Mouse (Mus musculus): ENCODE measurements at regions not wholly inside any gene's neighbourhood (a gene's known extent, or its start where the extent isn't known, plus 50 kb on each side); places are given as distances from the start of the nearest gene placed in this dataset.

DNA sequence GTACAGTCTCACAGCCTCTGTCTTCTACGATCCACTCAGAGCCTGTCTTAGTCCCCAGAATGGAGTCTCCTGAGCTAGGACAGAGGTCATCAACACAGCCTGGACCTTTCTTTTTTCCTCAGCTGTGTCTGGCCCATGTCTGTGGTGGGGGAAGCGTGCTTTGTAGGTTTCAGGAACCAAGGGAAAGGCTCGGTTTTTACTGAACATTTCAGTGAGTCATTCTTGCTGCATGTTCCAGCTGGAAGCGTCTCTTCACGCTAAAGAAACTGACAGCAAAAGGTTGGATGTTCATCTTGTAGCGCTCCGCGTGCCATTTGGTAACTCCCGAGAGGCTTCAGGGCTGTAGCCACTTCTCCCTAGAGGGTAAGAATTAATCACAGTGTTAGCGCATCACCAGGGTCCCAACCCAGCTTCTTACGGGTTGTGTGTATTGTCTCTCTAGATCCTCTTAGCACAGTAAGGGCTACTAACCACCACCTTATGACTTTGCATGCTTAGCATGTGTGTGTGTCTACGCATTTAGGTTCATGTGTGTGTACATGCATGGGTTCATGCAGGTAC is 280.2 kb downstream of the Gm49356 start:
- Histone ChIP-seq H3K4me1 (ENCODE audit: control insufficient read depth, insufficient read depth, low read length) (peaks cover 4% of the 10 kb centered on the region), H3K4me3 (replicated peaks; ENCODE audit: extremely low read depth, low read depth, low read length) (no peak overlapping the region)
- WGBS, result 75% methylated on average over 12 of the region's 12 CpGs
- no peak for TF ChIP-seq POLR2A (IDR thresholded peaks at IDR 0.05; ENCODE audit: borderline replicate concordance, extremely low read depth, low read depth, low read length)
- no peak for TF ChIP-seq CTCF (IDR thresholded peaks at IDR 0.05; ENCODE audit: insufficient read depth, low read length)
- DNase-seq, result no peak

DNA sequence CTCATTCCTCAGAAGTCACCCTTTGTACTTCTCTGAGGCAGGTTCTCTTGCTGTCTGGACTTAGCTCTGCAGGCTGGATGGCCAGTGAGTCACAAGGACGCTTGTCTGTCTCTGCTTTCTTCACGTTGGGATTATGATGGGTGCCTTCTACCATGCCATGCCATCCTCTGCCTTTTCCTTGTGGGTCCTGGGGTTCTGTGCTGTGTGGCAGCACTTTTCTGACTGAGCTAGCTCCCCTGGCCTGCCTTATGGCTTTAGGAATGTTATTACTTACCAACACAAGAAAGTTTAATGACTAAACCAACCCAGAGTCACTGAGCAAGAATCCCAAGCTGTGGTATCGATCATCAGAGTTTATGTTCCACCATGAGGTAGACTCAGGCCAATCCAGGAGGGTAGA is 280.7 kb downstream of the Gm49356 start:
- DNase-seq, result no peak
- WGBS, result 88% methylated on average over 3 of the region's 3 CpGs
- Histone ChIP-seq H3K4me1 (ENCODE audit: control insufficient read depth, insufficient read depth, low read length) (peaks cover 6% of the 10 kb centered on the region), H3K4me3 (replicated peaks; ENCODE audit: extremely low read depth, low read depth, low read length) (no peak overlapping the region)
- TF ChIP-seq CTCF (IDR thresholded peaks at IDR 0.05; ENCODE audit: insufficient read depth, low read length), result no peak
- TF ChIP-seq POLR2A (IDR thresholded peaks at IDR 0.05; ENCODE audit: borderline replicate concordance, extremely low read depth, low read depth, low read length), result no peak

DNA sequence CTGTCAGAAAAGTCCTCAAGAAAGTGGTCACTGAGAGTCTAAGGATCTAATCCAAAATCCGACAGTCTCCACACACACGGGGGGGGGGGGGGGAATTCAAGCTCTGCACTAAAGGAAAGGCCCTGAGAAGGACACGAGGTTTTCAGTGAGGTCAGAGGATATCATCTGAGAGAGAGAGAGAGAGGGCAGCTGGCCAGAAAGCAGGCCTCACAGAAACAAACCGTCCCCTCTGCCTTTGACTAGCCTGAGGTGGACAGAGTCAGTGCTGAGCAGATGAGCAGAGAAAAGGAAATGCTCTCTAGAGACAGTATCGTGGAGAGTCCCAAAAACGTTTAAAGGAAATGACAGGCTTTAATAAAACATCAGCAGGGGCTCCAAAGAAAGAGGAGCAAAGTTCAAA is 282.0 kb downstream of the Gm49356 start:
- 17% methylated on average over 6 of the region's 6 CpGs for WGBS
- DNase-seq, result no peak
- Histone ChIP-seq H3K4me1 (ENCODE audit: control insufficient read depth, insufficient read depth, low read length) (peaks cover 6% of the 10 kb centered on the region), H3K4me3 (replicated peaks; ENCODE audit: extremely low read depth, low read depth, low read length) (no peak overlapping the region)
- TF ChIP-seq CTCF (IDR thresholded peaks at IDR 0.05; ENCODE audit: insufficient read depth, low read length) (no peak), POLR2A (IDR thresholded peaks at IDR 0.05; ENCODE audit: borderline replicate concordance, extremely low read depth, low read depth, low read length) (no peak)

DNA sequence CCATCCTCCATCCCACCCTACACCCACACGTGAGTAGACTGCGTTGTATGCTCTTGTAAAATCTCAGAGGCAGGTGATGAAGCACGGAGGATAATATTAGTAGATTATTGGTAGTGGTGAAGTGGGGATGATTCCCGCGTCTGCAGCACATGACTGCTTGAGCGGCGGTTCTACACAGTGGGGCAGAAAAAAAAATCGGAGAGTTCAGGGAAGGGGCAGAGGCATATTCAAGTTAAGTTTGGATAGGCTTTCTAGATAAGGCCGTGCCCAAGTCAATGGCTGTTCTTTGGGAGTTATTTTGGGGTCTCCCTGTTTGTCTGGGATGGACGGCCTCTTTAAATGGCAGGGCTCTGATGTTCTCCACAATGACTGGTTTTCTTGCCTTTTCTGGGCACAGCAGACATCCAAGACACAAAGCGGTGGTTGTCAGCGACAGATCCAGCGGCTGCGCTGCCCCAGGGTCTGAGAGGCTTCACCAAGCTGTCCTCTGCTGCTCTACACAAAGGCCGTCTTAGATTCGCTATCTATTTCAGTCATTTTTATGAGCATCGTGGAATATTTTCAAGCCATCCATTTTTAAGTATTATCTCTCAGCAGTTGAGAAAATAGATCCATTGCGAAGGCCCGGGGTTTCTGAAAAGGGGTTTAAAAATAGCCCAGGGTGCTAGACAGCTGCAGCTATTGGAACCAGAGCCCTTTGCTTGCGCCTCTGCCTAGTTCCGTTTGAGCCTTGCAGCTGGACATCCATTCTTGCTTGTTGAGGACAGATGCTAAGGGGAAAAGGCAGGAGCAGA is 284.6 kb downstream of the Gm49356 start:
- peaks cover 6% of the 10 kb centered on the region for H3K4me1 ChIP-seq (ENCODE audit: control insufficient read depth, insufficient read depth, low read length)
- DNase-seq, result no peak
- WGBS, result 75% methylated on average over 21 of the region's 21 CpGs
- TF ChIP-seq POLR2A (IDR thresholded peaks at IDR 0.05; ENCODE audit: borderline replicate concordance, extremely low read depth, low read depth, low read length) (no peak), CTCF (IDR thresholded peaks at IDR 0.05; ENCODE audit: insufficient read depth, low read length) (no peak)
- no peak overlapping the region for H3K4me3 ChIP-seq (replicated peaks; ENCODE audit: extremely low read depth, low read depth, low read length)

DNA sequence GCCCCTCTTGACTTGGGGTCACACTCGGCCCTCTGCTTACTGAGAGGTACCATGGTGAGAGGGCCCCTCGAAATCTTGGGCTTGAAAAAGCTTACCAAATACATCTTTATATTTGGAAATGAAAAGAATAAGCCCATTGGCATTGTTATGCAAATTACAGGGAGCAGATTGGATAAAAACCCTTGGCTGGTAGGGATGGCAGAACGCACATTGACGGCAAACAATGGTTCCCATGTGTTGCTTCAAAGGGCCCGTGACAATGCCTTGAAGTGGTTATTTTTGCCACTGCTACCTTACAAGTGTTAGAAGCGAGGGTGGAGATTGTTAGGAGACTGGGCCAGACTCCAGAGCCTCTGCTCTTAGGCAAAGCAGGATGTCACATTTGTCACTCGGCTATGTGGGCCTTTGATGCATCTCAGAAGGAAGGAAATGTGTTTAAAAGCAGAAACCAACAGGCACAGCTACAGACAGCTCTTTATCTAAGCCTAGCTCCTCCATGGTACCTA is 285.2 kb downstream of the Gm49356 start:
- H3K4me1 ChIP-seq (ENCODE audit: control insufficient read depth, insufficient read depth, low read length), result peaks cover 6% of the 10 kb centered on the region
- H3K4me3 ChIP-seq (replicated peaks; ENCODE audit: extremely low read depth, low read depth, low read length), result no peak overlapping the region
- no peak for TF ChIP-seq CTCF (IDR thresholded peaks at IDR 0.05; ENCODE audit: insufficient read depth, low read length)
- no peak for TF ChIP-seq POLR2A (IDR thresholded peaks at IDR 0.05; ENCODE audit: borderline replicate concordance, extremely low read depth, low read depth, low read length)
- DNase-seq, result no peak
- 39% methylated on average over 7 of the region's 7 CpGs for WGBS

DNA sequence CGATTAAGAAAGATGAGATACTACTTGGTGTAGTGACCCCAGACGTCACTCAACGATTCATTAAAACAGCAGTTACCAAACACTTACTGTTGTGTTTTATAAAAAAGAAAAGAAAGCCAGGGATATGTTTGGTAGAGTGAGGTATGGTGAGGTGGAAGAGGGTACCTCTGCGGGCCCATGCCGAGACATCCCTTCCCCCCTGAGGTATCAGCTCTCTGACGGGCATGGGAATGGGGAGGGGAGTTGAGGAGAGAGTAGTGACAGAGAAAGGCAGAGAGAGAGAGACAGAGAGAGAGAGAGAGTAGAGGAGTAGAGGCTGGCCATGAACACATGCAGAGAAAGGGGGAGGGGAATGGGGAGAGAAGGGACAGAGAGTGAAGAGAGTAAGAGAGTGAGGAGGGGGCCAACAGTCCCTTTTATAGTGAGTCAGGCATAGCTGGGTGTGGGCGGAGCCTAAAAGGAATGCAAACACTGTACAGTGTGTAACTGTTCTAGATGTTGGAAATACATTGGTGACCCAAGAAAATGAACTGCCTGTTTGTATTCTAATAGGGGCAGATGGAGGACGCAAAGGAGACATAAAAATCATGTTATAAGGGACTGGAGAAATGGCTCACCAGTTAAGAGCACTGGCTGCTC is 285.9 kb downstream of the Gm49356 start:
- 52% methylated on average over 8 of the region's 8 CpGs for WGBS
- DNase-seq, result no peak
- Histone ChIP-seq H3K4me1 (ENCODE audit: control insufficient read depth, insufficient read depth, low read length) (peaks cover 6% of the 10 kb centered on the region), H3K4me3 (replicated peaks; ENCODE audit: extremely low read depth, low read depth, low read length) (no peak overlapping the region)
- TF ChIP-seq CTCF (IDR thresholded peaks at IDR 0.05; ENCODE audit: insufficient read depth, low read length) (no peak), POLR2A (IDR thresholded peaks at IDR 0.05; ENCODE audit: borderline replicate concordance, extremely low read depth, low read depth, low read length) (no peak)

DNA sequence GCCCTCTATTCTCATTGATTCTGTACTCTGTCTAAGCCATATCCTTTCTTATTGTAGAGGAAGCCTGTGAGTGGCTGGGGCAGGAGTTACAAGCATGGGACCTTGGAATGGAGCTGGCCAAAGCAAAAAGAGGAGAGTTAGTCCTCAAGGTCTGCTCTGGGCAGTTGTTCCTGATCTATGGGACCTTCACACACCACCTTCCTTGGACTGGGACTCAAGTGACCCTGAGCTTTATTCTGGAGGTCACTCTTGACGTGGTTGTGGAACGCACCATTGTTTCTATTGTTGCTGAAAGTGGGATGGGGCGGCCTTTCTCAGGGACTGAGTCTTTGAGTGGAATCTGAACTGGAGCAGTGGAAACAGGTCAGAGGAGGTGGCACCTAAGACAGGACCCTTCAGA is 291.0 kb downstream of the Gm49356 start:
- DNase-seq, result no peak
- Histone ChIP-seq H3K4me1 (ENCODE audit: control insufficient read depth, insufficient read depth, low read length) (no peaks in the 10 kb centered on the region), H3K4me3 (replicated peaks; ENCODE audit: extremely low read depth, low read depth, low read length) (no peak overlapping the region)
- 95% methylated on average over 3 of the region's 3 CpGs for WGBS
- TF ChIP-seq POLR2A (IDR thresholded peaks at IDR 0.05; ENCODE audit: borderline replicate concordance, extremely low read depth, low read depth, low read length) (no peak), CTCF (IDR thresholded peaks at IDR 0.05; ENCODE audit: insufficient read depth, low read length) (no peak)

DNA sequence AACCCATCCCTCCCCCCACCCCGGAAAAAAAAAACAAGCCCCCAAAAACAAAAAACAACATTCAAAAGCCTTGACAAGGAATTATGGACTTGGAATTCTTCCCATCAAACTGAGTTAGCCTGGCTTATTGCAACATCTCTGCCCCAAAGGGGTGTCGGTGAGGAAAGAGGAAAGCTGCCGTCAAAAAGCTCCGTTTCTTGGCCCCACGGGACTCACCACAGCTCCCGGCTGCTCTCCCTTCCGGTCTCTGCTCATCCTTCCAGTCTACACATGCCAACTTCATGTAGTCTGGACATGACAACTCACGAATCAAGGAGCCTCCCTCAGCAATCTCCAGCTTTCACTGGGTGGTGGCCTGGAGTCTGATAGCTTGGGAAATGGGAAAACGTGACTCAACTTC is 295.4 kb downstream of the Gm49356 start:
- 62% methylated on average over 9 of the region's 9 CpGs for WGBS
- TF ChIP-seq POLR2A (IDR thresholded peaks at IDR 0.05; ENCODE audit: borderline replicate concordance, extremely low read depth, low read depth, low read length), result no peak
- TF ChIP-seq CTCF (IDR thresholded peaks at IDR 0.05; ENCODE audit: insufficient read depth, low read length), result no peak
- DNase-seq, result no peak
- no peak overlapping the region for H3K4me3 ChIP-seq (replicated peaks; ENCODE audit: extremely low read depth, low read depth, low read length)
- H3K4me1 ChIP-seq (ENCODE audit: control insufficient read depth, insufficient read depth, low read length), result peaks cover 4% of the 10 kb centered on the region; the same call in 1 of the 2 replicates

DNA sequence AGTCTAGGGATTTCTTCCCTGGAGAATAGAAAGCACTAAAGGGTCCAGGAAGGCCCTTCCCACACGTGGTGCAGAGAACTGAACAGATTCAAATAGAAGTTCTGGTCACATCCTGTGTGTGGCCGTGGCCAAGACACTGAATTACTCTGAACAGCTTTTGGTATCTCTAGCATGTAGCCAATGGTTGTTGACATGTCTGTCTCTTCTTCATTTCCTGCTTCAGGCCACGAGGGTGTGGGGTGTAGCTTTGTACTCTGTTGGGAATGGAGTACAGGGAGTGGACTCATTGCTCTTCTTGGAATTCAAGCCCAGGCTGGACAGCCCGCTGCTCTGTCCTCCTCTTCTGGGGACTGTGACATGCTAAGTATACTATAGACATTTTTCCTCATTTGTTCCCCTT is 298.5 kb downstream of the Gm49356 start:
- no peak overlapping the region for H3K4me3 ChIP-seq (replicated peaks; ENCODE audit: extremely low read depth, low read depth, low read length)
- WGBS, result 33% methylated on average over 4 of the region's 4 CpGs
- no peak for TF ChIP-seq CTCF (IDR thresholded peaks at IDR 0.05; ENCODE audit: insufficient read depth, low read length)
- no peak for TF ChIP-seq POLR2A (IDR thresholded peaks at IDR 0.05; ENCODE audit: borderline replicate concordance, extremely low read depth, low read depth, low read length)
- DNase-seq, result no peak
- H3K4me1 ChIP-seq (ENCODE audit: control insufficient read depth, insufficient read depth, low read length), result peaks cover 4% of the 10 kb centered on the region; the same call in 1 of the 2 replicates

Measured in lung, adult 2 months (tissue).